Mouse (Mus musculus): ENCODE results near the gene Rhoq.

- TF ChIP-seq CTCF (conservative IDR thresholded peaks at IDR 0.05; ENCODE audit: low read length) = no peak
- no peak for TF ChIP-seq POU5F1 (IDR thresholded peaks at IDR 0.05; ENCODE audit: borderline replicate concordance, low read length)
- TF ChIP-seq NANOG (IDR thresholded peaks at IDR 0.05; ENCODE audit: borderline replicate concordance, low read length) = no peak
Measured at GRCm38 (mm10) chr17:86943158-86943557, 19.7 kb upstream of the Rhoq start.

Data from E14TG2a.4 (cell line).